Mouse (Mus musculus): ENCODE results near the gene Dtx4.

Dtx4 gene

GRCm38 (mm10) chr19:12493453-12494186 lies 7.6 kb downstream of the Dtx4 start:
- DNase-seq (ENCODE audit: low spot score) = no peak

- DNase-seq (ENCODE audit: low spot score) = no peak
Observed at GRCm38 (mm10) chr19:12491636-12492035, 9.6 kb downstream of the Dtx4 start.

DNA sequence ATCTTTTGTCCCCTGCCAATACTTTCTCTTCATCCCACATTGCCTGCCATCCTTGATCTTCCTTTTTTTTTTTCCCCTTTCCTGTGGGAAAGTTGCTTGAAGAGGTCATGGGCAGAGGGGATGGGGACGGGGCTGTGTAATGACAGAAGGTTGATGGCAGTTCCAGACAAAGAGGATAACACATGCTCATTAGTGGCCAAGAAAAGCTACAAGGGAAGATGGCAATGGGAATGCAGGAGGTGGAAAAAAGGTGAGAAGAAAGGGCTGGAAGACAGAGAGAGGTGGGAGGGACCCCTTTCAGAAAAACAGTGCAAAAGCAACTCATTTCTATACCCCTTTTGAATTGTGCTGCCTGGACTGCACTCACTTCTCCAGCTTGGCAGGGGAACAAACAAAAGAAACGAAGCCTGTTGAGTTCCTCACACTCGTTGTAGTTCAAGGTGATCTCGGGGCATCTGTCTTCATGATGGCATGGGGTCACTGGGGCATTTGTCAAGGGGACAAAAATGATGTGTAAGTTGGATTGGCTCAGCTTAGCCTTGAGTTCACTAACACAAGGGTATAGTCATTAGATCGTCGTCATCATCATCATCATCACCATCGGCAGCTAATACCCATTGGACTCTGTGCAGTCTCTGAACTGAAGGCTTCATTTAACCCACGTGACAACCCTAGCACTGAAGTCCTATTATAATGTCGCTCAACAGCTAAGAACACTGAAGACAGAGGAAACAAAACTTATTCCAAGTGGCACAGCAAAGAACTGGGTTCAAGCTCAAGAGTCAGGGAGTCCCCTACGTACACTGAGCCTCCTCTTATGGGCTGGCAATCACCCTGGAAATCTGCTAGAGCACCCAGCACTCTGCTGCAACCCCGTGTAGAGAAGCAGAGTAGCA lies 11.3 kb downstream of the Dtx4 start:
- DNase-seq (ENCODE audit: low spot score) = no peak

- peak; percentile 85 for DNase-seq (ENCODE audit: low spot score)
Observed at GRCm38 (mm10) chr19:12488969-12489674, 12.1 kb downstream of the Dtx4 start.

- peak; percentile 68 for DNase-seq (ENCODE audit: low spot score)
Observed at GRCm38 (mm10) chr19:12488205-12488966, 12.9 kb downstream of the Dtx4 start.

GRCm38 (mm10) chr19:12487511-12488204 lies 13.6 kb downstream of the Dtx4 start:
- no peak for DNase-seq (ENCODE audit: low spot score)

- no peak for DNase-seq (ENCODE audit: low spot score)
Observed at GRCm38 (mm10) chr19:12486875-12487274, 14.4 kb downstream of the Dtx4 start.

DNA sequence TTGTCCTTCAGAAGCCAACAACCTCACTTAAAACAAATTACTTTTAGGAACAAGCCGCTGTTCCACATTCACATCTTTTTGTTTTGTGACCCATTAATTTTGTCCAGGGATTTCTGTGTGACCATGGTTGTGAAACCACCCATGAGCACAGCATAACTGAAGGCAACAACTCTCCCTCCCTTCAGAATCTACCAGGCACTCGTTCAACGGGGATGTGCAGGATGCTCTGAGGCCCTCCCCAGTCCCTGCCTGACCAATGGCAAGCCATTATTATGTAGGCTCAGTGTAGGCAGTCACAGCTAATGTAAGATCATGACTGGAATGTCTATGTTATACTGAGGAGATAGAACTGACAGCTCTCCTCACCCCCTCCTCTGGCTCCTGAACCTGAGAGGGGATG lies 15.6 kb downstream of the Dtx4 start:
- no peak for DNase-seq (ENCODE audit: low spot score)

DNA sequence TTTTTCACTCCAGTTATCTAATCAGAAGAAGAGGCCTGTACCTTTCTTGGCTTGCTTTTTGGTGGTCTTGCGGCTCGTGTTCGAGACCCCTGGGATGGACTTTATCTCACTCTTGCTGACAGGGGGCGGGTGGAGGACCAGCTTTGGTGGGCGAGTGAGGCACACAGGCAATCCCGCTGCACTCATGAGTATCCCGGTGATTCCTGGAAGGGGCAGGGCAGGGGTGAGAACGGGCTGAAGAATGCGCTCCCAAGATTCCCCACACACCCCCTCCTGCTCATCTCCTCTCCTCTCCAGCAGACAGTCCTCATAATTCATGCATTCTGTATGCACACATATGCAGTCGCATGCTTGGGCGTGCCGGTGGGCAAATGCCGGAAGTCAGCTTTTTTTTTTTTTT lies 16.0 kb downstream of the Dtx4 start:
- DNase-seq (ENCODE audit: low spot score) = no peak

- DNase-seq (ENCODE audit: low spot score) = no peak
Observed at GRCm38 (mm10) chr19:12484210-12484609, 17.0 kb downstream of the Dtx4 start.

DNA sequence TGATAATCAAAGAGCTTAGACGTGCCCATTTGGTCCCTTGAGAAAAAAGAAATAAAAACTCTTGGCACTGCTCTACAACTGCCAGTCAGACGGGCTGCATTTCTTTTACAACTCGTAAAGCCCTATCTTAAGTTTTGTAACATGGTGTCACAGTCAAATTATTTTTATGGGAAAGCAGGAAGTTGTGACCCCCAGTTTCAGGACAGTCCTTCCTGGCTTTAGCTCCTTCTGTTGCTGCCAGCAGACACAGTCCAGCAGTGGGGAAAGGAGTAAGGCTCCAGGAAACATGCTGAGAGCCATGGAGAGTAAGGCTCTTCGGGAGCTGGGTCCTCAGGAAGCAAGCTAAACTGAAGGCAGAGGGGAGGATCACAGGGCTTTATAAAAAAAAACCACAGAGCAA lies 17.5 kb downstream of the Dtx4 start:
- DNase-seq (ENCODE audit: low spot score) = no peak

- no peak for DNase-seq (ENCODE audit: low spot score)
Observed at GRCm38 (mm10) chr19:12478369-12478768, 22.9 kb downstream of the Dtx4 start.

- DNase-seq (ENCODE audit: low spot score) = no peak
Observed at GRCm38 (mm10) chr19:12476721-12477270, 24.5 kb downstream of the Dtx4 start.

GRCm38 (mm10) chr19:12475380-12476250 lies 25.6 kb downstream of the Dtx4 start:
- no peak for DNase-seq (ENCODE audit: low spot score)

DNA sequence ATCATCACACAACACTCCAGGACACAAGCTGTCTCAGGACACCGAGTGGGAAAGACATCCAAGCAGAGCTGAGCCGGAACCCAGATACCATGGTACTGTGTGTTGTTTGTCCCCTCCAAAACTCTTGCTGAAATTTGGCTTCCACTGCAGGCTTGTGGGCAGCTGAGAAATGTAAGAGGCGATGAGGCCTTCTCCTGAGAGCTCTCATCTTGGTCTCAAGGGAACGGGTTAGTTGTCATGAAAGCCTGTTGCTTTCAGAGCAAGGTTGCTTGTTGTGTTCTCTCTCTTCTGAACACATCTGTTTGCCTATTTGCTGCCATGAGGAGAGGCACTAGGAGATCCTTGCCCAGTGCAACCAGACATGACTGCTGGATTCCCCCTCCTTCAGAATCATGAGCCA lies 27.3 kb downstream of the Dtx4 start:
- no peak for DNase-seq (ENCODE audit: low spot score)

- DNase-seq (ENCODE audit: low spot score) = no peak
Observed at GRCm38 (mm10) chr19:12473201-12473641, 28.0 kb downstream of the Dtx4 start.

GRCm38 (mm10) chr19:12472381-12472976 lies 28.8 kb downstream of the Dtx4 start:
- DNase-seq (ENCODE audit: low spot score) = no peak

- no peak for DNase-seq (ENCODE audit: low spot score)
Observed at GRCm38 (mm10) chr19:12471866-12472265, 29.4 kb downstream of the Dtx4 start.

DNA sequence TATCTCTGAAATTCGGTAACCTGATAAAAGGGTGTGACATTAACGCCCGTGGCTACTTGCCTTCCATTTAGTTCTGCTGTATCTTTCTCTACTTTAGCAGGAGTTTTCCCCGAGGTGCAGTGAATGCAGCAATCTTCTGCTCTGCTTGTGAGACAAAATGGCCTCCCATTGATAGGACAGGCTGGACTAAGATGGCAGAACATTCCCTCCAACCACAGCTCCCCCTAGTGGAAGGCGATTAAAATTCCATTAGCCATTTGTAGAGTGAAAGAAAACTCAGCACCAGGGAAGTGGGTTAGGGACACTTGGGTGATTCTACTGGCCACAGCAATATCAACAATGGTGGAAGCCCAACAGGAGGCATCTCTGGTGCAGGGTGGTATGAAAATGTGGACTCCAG lies 33.8 kb downstream of the Dtx4 start:
- DNase-seq (ENCODE audit: low spot score) = no peak

Data from yolk sac, embryonic 10.5 days (tissue).